Mouse (Mus musculus) right cerebral cortex, adult 18-20 months (tissue): ENCODE measurements around the gene Sema4a.
"Not testable (repeated sequence)": the region's sequence is repeated elsewhere in the genome, so short reads cannot be mapped to it uniquely, and the experiment has no call there.

Experiments used
- DNase-seq: peaks from one replicate; pipeline ENCODE4 v3.0.0; 2022; ENCODE audit warnings: mixed read lengths

The Sema4a gene

DNA sequence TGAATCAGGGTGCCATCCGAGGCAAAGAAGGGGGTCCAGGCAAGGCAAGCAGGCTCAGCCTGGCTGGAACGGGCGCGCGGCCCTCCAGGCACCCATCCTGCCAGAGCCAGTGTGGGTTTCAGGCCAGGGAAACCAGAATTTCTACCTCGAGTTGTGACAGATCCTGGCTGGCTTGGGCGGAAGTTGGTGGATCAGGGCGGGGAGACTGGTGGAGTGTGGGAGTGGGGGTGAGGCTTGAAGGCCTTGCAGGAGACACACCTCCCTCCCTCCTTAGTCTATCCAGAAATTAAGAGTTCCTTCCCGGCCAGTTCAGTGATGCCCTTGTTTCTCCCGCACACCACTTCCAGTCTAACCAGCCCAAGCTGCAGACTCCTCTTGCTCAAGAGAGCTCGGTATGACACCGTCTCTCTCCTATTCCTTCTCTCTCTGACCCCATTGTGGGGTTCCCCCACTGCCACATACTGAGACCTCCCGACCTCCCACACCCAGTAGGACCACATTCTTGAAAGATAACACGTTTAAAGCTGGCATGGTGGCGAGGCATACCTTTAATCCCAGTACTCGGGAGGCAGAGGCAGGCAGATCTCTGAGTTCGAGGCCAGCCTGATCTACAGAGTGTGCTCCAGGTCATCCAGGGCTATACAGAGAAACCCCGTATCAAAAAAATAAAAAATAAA lies 5.3 kb downstream of the Sema4a start:
- no peak for DNase-seq

DNA sequence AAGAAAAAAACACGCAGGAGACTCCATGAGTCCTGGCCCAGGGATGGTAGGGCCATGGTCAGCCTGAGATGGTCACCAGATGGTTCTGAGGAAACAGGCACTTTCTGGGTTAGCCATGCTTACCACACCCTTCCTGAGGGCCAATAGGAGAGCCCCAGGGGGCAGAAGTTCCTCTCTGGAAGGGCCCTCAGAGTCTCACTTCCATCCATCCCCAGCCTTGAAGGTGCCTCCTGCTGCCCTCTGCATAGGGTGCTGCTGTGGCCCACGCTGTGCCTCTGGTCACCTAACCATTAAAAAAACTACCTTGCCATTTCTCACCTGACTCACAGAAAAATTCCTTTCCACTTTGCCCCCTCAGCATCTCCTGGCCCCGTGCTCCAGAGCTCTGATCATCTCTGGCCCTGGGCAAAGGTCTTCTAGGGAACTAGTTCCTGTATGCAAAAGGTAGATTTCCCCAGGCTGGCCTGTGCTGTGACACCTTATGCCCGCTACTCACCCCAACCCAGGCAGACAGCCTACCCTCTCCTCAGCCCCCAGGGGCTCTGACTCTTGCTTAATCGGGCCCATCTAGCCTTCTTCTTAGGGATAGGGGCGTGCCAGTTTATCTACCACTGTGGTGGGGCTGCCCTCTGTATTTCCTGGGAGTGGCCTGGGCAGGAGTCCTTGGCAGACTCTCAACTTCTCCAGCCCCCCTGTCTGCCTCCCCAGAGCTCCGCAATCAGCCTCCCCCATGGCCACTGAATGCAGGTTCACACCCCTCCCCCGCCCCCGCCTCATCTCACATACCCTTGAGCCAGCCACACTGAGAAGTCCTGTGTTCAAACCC lies 6.0 kb downstream of the Sema4a start:
- no peak for DNase-seq

- DNase-seq = no peak
Observed at GRCm38 (mm10) chr3:88453986-88454385, 7.0 kb downstream of the Sema4a start.

- DNase-seq = no peak
Observed at GRCm38 (mm10) chr3:88453369-88453768, 7.6 kb downstream of the Sema4a start.

DNA sequence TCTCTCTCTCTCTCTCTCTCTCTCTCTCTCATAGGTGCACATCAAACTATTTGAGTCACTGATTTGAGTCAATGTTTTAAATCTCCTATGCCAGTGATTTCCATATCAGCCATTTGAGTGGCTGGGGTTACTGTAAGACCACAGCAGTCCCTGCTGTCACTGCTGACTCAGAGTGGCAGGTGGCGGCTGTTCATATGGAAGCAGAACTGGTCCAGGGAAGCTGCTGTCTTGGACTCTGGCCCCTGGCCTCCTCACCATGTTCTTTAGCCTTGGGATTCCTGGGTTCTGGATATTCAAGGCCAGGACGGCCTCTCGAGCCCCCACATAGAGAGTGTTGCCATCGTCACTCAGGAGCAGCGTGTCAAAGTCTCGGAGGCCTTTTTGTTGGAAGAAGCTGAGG lies 8.3 kb downstream of the Sema4a start:
- DNase-seq = no peak

DNA sequence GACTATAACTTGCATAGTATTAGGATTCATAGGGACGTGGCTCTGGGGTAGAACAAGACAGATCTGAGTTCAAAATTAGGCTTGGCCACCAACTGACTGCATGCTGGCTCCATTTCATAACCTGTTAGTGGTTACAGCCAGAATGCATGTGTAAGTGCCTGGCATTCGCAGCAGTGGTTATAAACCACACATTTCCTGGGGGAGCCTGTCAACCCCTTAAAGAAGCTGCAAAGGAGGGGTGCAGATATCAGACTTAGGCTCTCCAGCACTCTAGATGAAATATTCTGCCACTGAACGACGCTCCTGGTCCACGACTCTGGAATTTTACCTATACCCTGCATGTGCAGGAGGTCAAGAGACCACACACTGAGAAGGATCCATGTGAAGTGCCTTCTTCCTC lies 8.7 kb downstream of the Sema4a start:
- no peak for DNase-seq

GRCm38 (mm10) chr3:88450379-88451131 lies 10.4 kb downstream of the Sema4a start:
- DNase-seq = no peak

GRCm38 (mm10) chr3:88449395-88450023 lies 11.5 kb downstream of the Sema4a start:
- no peak for DNase-seq

GRCm38 (mm10) chr3:88448443-88448842 lies 12.5 kb downstream of the Sema4a start:
- DNase-seq = no peak

- DNase-seq = no peak
Observed at GRCm38 (mm10) chr3:88447676-88448183, 13.3 kb downstream of the Sema4a start.

DNA sequence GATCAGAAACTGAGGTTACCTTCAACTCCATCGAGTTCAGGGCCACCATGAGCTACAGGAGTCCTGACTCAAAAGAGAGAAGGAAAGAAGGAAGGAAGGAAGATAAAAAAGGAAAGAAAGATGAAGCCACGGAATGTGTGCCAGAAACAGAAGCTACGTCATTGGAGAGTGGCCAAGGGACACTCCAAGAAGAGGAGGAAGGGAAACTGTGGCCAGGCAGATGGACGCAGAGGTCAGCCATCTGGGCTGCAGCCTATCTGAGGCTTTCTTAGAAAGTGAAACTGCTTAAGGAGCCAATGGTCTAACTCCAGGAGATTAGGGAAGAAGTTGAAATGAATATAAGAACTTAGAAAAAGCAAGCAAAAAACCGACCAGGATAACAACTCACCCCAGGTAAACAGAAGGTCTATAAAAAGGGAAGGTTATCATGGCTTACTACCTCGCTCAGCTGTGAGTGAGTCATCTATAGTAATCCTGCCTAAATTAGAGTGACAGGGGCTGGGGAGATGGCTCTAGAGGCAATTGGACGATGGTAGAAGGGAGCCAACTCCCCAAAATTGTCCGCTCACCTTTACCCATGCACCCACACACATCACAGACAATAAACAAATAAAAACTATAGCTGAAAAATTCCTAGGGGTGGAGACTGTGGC lies 14.4 kb downstream of the Sema4a start:
- DNase-seq = no peak

- no peak for DNase-seq
Observed at GRCm38 (mm10) chr3:88442888-88443287, 18.1 kb downstream of the Sema4a start.

- no peak for DNase-seq
Observed at GRCm38 (mm10) chr3:88442488-88442887, 18.5 kb downstream of the Sema4a start.

DNA sequence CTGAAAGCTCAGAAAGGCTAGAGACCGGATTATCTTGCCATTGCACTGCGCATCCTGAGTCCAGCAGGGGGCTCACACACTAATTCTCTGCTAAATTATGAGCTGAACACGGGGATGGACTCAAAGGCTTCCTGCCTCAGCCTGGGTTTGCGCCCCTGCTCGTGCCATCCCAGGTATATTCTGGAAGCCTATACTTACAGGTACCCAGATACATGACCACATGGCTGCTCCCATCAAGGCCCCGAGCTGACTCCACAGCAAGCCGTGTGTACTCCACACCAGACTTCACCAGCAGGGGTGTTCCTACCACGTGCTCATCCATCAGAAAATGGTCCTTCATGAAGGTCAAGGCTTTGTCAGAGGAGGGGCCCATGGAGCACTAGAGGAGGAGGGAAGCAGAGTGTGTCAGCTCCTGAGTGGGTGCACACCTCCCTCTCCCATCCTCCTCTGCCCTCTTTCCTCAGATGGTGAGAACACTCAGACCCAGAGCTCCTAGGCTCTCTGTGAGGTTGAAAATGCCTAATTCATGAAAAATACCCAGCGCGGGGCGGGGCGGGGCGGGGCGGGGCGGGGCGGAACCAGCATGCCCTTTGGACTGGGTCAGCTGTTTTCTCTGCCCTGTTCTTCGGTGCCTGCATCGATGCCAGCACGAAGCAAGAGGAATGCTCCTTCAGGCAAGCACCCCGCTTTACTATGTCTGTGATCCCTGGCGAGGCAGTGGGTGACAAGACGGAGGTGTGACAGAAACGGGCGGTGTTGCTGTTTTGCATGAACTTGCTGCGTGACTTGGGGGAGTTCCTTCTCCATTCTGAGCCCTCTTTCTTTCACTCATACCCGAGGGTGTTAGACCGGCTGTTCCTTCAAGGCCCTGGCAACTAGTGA lies 20.2 kb downstream of the Sema4a start:
- peak; percentile 79 for DNase-seq

GRCm38 (mm10) chr3:88439582-88439981 lies 21.4 kb downstream of the Sema4a start:
- no peak for DNase-seq

DNA sequence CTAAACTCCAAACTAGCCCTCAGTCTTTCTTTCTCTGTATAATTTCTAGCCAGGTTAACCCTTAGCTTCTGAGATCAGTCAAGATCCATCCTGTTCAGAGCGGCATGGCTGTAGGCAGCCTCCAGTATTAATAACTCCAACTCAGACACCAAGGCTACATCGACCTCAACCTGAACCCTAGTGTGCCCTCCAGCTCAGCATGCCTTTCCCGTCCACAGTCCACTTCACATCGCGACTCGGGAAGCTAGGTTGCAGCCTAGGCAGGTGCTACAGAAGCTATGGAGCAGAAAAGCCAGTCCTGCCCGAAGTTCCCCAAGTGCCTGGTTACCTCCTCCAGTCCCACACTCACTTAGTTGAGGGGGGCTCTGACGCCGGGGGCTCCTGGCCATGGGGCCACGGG lies 23.5 kb downstream of the Sema4a start:
- DNase-seq = no peak

DNA sequence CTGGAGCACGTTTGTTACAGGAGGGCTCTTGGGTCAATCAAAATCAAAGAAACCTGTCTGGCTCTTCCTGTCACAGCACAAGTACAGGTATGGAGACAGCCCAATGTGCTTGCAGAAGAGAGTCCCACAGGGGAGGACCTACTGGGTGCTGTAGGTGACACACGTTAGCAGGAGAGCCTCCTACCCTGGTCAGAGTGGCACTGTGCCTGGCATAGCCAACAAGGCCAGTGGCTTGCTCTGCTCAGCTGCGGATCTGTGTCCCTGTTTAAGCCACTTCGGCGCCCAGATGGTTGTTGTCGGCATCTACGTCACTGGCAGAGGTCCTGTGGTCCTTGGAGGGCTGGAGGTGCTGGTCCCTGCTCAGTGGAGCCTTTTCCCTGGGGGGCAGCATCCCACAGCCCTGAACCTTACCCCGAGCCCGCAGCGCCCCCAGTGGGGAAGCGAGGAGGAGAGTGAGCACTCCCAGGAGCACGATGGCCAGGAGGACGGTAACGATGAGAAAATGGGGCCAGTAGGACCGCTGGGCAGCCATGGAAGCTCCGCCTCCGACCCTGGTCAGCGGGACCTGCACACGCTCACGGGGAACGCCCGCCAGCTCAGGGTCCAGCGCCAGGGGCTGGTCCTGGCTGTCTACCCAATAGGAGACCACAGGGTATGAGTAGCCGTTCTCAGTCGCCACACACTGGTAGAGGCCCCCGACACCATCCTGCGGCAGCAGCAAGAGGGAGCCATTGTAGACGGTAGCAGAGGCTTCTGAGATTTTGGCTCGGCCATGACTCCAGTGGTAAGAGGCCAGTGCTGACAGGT lies 24.4 kb downstream of the Sema4a start:
- DNase-seq = peak; percentile 43

GRCm38 (mm10) chr3:88435515-88435914 lies 25.5 kb downstream of the Sema4a start:
- DNase-seq = peak; percentile 94

- not testable (repeated sequence) for DNase-seq
Observed at GRCm38 (mm10) chr3:88428639-88429038, 32.3 kb downstream of the Sema4a start.

GRCm38 (mm10) chr3:88427342-88427905 lies 33.6 kb downstream of the Sema4a start:
- DNase-seq = no peak
